Mouse (Mus musculus) cerebellum, adult 2 months (tissue): ENCODE results near the gene Iqgap2.

Experiments used
- CTCF ChIP-seq: fragments of 200-500 bp; IDR thresholded peaks from 2 replicates; pipeline ENCODE4 v1.5.1; 2011; ENCODE audit warnings: low read depth, mild to moderate bottlenecking, control low read depth, low read length, moderate library complexity, borderline replicate concordance; ENCODE audit not compliant: insufficient read depth
- POLR2A ChIP-seq: fragments of 200-500 bp; IDR thresholded peaks from 2 replicates; pipeline ENCODE4 v1.6.1; 2011; ENCODE audit warnings: low read length, control low read depth, borderline replicate concordance; ENCODE audit not compliant: insufficient read depth

- TF ChIP-seq POLR2A (no peak), CTCF (no peak)
These were observed 48.9 kb downstream of the Iqgap2 start for GRCm38 (mm10) chr13:95842803-95843202.
